Mouse (Mus musculus) MEL (cell line): Measurements from ENCODE around the gene Magi2. TPM values are rescaled to one million over a fixed set of nuclear protein-coding genes. Genes with fewer than 3 reads are reported as not detected.

Experiments
- DNase-seq: peaks from one replicate; pipeline ENCODE4 v3.0.0; 2011; ENCODE audit warnings: low read depth, low spot score
- H3K27ac ChIP-seq: 2 replicates; pipeline ENCODE4 v1.5.1; 2012; ENCODE audit warnings: low read depth, mild to moderate bottlenecking, control low read depth, low read length, moderate library complexity; ENCODE audit not compliant: control insufficient read depth
- H3K27me3 ChIP-seq, 2 experiments: fragments of 150-350 bp in 1 of 2; sonication (generic) in 1 of 2; 2 replicates each; pipeline ENCODE4 v1.6.1; 2012; ENCODE audit warnings: low read length in 2 of 2, mild to moderate bottlenecking in 2 of 2, improper control_type of control experiment in 1 of 2, moderate library complexity in 1 of 2; ENCODE audit not compliant: insufficient read depth in 2 of 2, control insufficient read depth in 1 of 2
- H3K36me3 ChIP-seq, 2 experiments: 2 replicates each; pipeline ENCODE4 v1.6.1; 2012 to 2014; ENCODE audit warnings: low read length in 2 of 2, improper control_type of control experiment in 1 of 2, inconsistent platforms in 1 of 2, mild to moderate bottlenecking in 1 of 2; ENCODE audit not compliant: insufficient read depth in 2 of 2, control insufficient read depth in 1 of 2
- H3K4me1 ChIP-seq, 2 experiments: fragments of 150-350 bp in 1 of 2; sonication (generic) in 1 of 2; 2 replicates each; pipeline ENCODE4 v1.6.1; 2012; ENCODE audit warnings: low read length in 2 of 2, improper control_type of control experiment in 1 of 2, mild to moderate bottlenecking in 1 of 2; ENCODE audit not compliant: insufficient read depth in 2 of 2, control insufficient read depth in 1 of 2
- H3K4me3 ChIP-seq, 2 experiments: fragments of 150-350 bp in 1 of 2; sonication (generic) in 1 of 2; 2 replicates each; pipeline ENCODE4 v1.5.1; 2012; ENCODE audit warnings: low read depth in 2 of 2, low read length in 2 of 2, mild to moderate bottlenecking in 2 of 2, moderate library complexity in 2 of 2, control low read depth in 1 of 2, improper control_type of control experiment in 1 of 2; ENCODE audit not compliant: control insufficient read depth in 1 of 2, insufficient read depth in 1 of 2
- H3K79me2 ChIP-seq: 2 replicates; pipeline ENCODE4 v1.6.1; 2012; ENCODE audit warnings: mild to moderate bottlenecking, low read length, moderate library complexity; ENCODE audit not compliant: control insufficient read depth, poor library complexity, insufficient read depth
- H3K9ac ChIP-seq: 2 replicates; pipeline ENCODE4 v1.6.1; 2012; ENCODE audit warnings: low read depth, mild to moderate bottlenecking, control low read depth, low read length, moderate library complexity; ENCODE audit not compliant: control insufficient read depth, poor library complexity, severe bottlenecking
- H3K9me3 ChIP-seq: fragments of 150-350 bp; sonication (generic); replicated peaks from 2 replicates; pipeline ENCODE4 v1.6.1; 2012; ENCODE audit warnings: mild to moderate bottlenecking, low read length, improper control_type of control experiment, moderate library complexity; ENCODE audit not compliant: insufficient read depth
- CHD2 ChIP-seq: IDR thresholded peaks from 2 replicates; pipeline ENCODE4 v1.6.1; 2011; ENCODE audit warnings: low read length, improper control_type of control experiment
- CTCF ChIP-seq, 3 experiments: IDR thresholded peaks in 2 of 3; conservative IDR thresholded peaks in 1 of 3; 2 replicates each; pipeline ENCODE4 v1.5.1; 2011 to 2012; ENCODE audit warnings: low read length in 3 of 3, low read depth in 2 of 3, mild to moderate bottlenecking in 2 of 3, improper control_type of control experiment in 1 of 3, inconsistent platforms in 1 of 3, mixed read lengths in 1 of 3, moderate library complexity in 1 of 3; ENCODE audit not compliant: control insufficient read depth in 1 of 3, insufficient read depth in 1 of 3, poor library complexity in 1 of 3, severe bottlenecking in 1 of 3
- E2F4 ChIP-seq: IDR thresholded peaks from 2 replicates; pipeline ENCODE4 v1.6.1; 2011; ENCODE audit warnings: low read depth, low read length, improper control_type of control experiment, borderline replicate concordance
- ETS1 ChIP-seq: IDR thresholded peaks from 2 replicates; pipeline ENCODE4 v1.6.1; 2012; ENCODE audit warnings: low read depth, mild to moderate bottlenecking, inconsistent platforms, low read length, improper control_type of control experiment, moderate library complexity
- GABPA ChIP-seq: IDR thresholded peaks from 2 replicates; pipeline ENCODE4 v1.6.1; 2012; ENCODE audit warnings: low read depth, mild to moderate bottlenecking, inconsistent platforms, low read length, improper control_type of control experiment, moderate library complexity
- JUND ChIP-seq: IDR thresholded peaks from 2 replicates; pipeline ENCODE4 v1.6.1; 2011; ENCODE audit warnings: low read depth, mild to moderate bottlenecking, improper control_type of control experiment, low read length
- MEF2A ChIP-seq: IDR thresholded peaks from 2 replicates; pipeline ENCODE4 v1.6.1; 2014; ENCODE audit warnings: low read depth, mild to moderate bottlenecking, inconsistent platforms, low read length, improper control_type of control experiment; ENCODE audit not compliant: poor library complexity, insufficient replicate concordance, severe bottlenecking; ENCODE audit errors: extremely low read depth
- MXI1 ChIP-seq: IDR thresholded peaks from 2 replicates; pipeline ENCODE4 v1.6.1; 2011; ENCODE audit warnings: mild to moderate bottlenecking, low read depth, low read length, improper control_type of control experiment
- NELFE ChIP-seq: IDR thresholded peaks from 2 replicates; pipeline ENCODE4 v1.6.1; 2011; ENCODE audit warnings: low read depth, low read length, improper control_type of control experiment
- NRF1 ChIP-seq: IDR thresholded peaks from 2 replicates; pipeline ENCODE4 v1.6.1; 2014; ENCODE audit warnings: low read depth, mild to moderate bottlenecking, inconsistent platforms, low read length, improper control_type of control experiment, moderate library complexity; ENCODE audit not compliant: poor library complexity, insufficient read depth, severe bottlenecking
- POLR2AphosphoS5 ChIP-seq: IDR thresholded peaks from 2 replicates; pipeline ENCODE4 v1.6.1; 2012; ENCODE audit warnings: low read depth, borderline replicate concordance, mild to moderate bottlenecking, inconsistent platforms, low read length, moderate library complexity, mixed read lengths
- SMC3 ChIP-seq: IDR thresholded peaks from 2 replicates; pipeline ENCODE4 v1.6.1; 2011; ENCODE audit warnings: low read depth, low read length, improper control_type of control experiment
- TAL1 ChIP-seq: IDR thresholded peaks from 2 replicates; pipeline ENCODE4 v1.6.1; 2012; ENCODE audit warnings: mild to moderate bottlenecking, inconsistent platforms, low read length, moderate library complexity, mixed read lengths
- TBP ChIP-seq: IDR thresholded peaks from 2 replicates; pipeline ENCODE4 v1.8.0; 2011; ENCODE audit warnings: low read depth, low read length, improper control_type of control experiment
- TCF12 ChIP-seq: IDR thresholded peaks from 2 replicates; pipeline ENCODE4 v1.6.1; 2014; ENCODE audit warnings: low read depth, mild to moderate bottlenecking, inconsistent platforms, low read length, improper control_type of control experiment, moderate library complexity
- USF1 ChIP-seq: IDR thresholded peaks from 2 replicates; pipeline ENCODE4 v1.6.1; 2014; ENCODE audit warnings: low read depth, mild to moderate bottlenecking, inconsistent platforms, low read length, improper control_type of control experiment, moderate library complexity
- ZC3H11A ChIP-seq: IDR thresholded peaks from 2 replicates; pipeline ENCODE4 v1.6.1; 2012; ENCODE audit warnings: low read depth, mild to moderate bottlenecking, inconsistent platforms, low read length, improper control_type of control experiment
- ZKSCAN1 ChIP-seq: IDR thresholded peaks from 2 replicates; pipeline ENCODE4 v1.6.1; 2012; ENCODE audit warnings: low read depth, mild to moderate bottlenecking, inconsistent platforms, low read length, improper control_type of control experiment, moderate library complexity
- ZMIZ1 ChIP-seq: IDR thresholded peaks from 2 replicates; pipeline ENCODE4 v1.6.1; 2012; ENCODE audit warnings: low read depth, mild to moderate bottlenecking, inconsistent platforms, low read length, improper control_type of control experiment, moderate library complexity
- ZNF384 ChIP-seq: IDR thresholded peaks from 2 replicates; pipeline ENCODE4 v1.6.1; 2012; ENCODE audit warnings: low read depth, mild to moderate bottlenecking, inconsistent platforms, low read length, improper control_type of control experiment
- polyA plus RNA-seq, 2 experiments: library from polyadenylated mRNA; stranded (reverse) in 1 of 2; unstranded in 1 of 2; fragments of >175 nt in 1 of 2; fragments of >200 nt in 1 of 2; gene quantifications; 2 replicates each; pipeline versions ENCODE4 v1.2.1 to v1.2.4; 2012; ENCODE audit warnings: low replicate concordance in 2 of 2, low read depth in 1 of 2; ENCODE audit not compliant: insufficient read length in 2 of 2, insufficient read depth in 1 of 2, missing spikeins in 1 of 2
- total RNA-seq: library from RNA; depleted of rRNA; stranded (reverse); fragments of 300-350 nt; gene quantifications from 2 replicates; pipeline ENCODE4 v1.2.3, GENCODE M21; 2012

Gene Magi2
- total and polyA plus RNA-seq, 3 experiments: 0.46 to 0.47 TPM; not detected in 1

DNA sequence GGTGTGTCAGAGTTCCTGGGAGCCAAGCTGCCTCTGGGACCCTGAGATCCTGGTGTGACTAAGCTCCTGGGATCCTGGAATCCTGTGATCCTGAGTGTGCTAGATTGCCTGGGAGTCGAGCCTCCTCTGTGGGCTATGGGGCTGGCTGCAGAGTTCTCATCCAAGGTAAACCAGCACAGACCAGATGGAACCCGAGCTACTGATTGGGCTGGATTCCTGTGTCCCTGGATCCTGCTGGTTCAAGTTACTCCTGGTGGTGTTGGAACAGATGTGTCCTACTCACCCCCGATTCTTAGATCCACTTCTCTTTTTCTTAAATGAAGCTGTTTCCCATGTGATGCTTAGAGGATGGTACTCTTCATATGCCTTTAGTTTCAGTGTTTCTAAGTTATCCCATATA lies 1371.4 kb downstream of the Magi2 start:
- H3K36me3 ChIP-seq: no peaks in the 10 kb centered on the region
- TF ChIP-seq TCF12 (no peak), SMC3 (no peak), USF1 (no peak), ZC3H11A (no peak), POLR2AphosphoS5 (no peak), TAL1 (no peak), ZMIZ1 (no peak), TBP (no peak), E2F4 (no peak), MEF2A (no peak), JUND (no peak), CHD2 (no peak), NELFE (no peak), ETS1 (no peak)
- DNase-seq: no peak
- H3K9me3 ChIP-seq: no peaks in the 10 kb centered on the region
- no peak overlapping the region for H3K9ac ChIP-seq
- no peaks in the 10 kb centered on the region for H3K79me2 ChIP-seq
- H3K4me1 ChIP-seq: no peaks in the 10 kb centered on the region
- no peak overlapping the region for H3K27ac ChIP-seq
- no peaks in the 10 kb centered on the region for H3K27me3 ChIP-seq
- H3K4me3 ChIP-seq: no peak overlapping the region

DNA sequence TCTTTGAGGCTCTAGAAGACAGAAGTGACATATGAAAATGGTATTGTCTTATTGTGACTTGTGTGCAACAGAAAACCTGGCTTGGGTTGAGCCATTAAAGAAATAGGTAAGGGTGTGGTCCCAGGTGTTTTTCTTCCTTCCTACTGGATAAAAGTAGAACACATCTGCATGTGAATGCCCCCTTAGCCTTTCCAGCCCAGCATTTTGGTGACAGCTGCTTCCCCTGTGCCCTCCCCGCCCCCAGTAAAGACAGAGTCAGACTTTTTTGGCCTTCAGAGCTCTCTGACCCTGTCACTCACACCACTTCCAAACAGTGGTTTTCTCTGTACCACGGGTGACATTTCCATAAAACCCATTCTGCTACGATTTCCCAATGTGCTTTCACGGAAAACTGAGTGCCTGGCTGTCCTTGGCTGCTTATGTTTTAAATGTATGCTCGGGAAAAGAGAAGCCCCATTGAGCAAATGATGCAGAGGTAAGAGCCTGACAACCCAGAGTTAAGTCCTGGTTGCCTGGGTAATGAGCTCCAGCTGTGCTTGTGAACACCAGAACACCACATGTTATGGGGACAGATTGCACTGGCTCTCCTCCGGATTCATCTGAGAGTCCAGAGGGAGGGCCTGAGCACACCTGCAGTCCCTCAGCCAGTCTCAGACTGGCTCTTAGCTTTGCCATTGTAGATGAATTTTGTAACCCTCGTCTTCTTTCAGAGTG lies 1377.1 kb downstream of the Magi2 start:
- Histone ChIP-seq H3K27me3 (no peaks in the 10 kb centered on the region), H3K4me1 (no peaks in the 10 kb centered on the region), H3K9ac (no peak overlapping the region), H3K4me3 (no peak overlapping the region), H3K79me2 (no peaks in the 10 kb centered on the region), H3K27ac (no peak overlapping the region), H3K9me3 (no peaks in the 10 kb centered on the region), H3K36me3 (no peaks in the 10 kb centered on the region)
- no peak for DNase-seq
- TF ChIP-seq CHD2 (no peak), MXI1 (no peak), NRF1 (no peak), CTCF (IDR thresholded peaks at IDR 0.05 in 2 of 3, conservative IDR thresholded peaks at IDR 0.05 in 1 of 3; ENCODE audit: control insufficient read depth in 1 of 3, insufficient read depth in 1 of 3, low read depth in 2 of 3, low read length in 3 of 3, poor library complexity in 1 of 3, severe bottlenecking in 1 of 3) (no peak), ZKSCAN1 (no peak), ZNF384 (no peak), GABPA (no peak)
